Mouse (Mus musculus) heart, embryonic 13.5 days (tissue): Measurements from ENCODE around the gene Kremen1. TPM values are rescaled to one million over a fixed set of nuclear protein-coding genes. Genes with fewer than 3 reads are reported as not detected.

Source experiments
- ATAC-seq: fragments of 200-750 bp; cut with Nextera tagmentation; 2 replicates; pipeline ENCODE4 v1.8.0; 2017; ENCODE audit warnings: moderate TSS enrichment; ENCODE audit not compliant: insufficient number of reproducible peaks, low FRiP score, low TSS enrichment; ENCODE audit errors: extremely low read depth
- H3K27ac ChIP-seq: fragments of 300-500 bp; sonication (generic); replicated peaks from 2 replicates; pipeline ENCODE4 v1.5.1; 2015; ENCODE audit warnings: moderate library complexity, mild to moderate bottlenecking, inconsistent platforms
- H3K27me3 ChIP-seq: fragments of 300-500 bp; sonication (generic); replicated peaks from 2 replicates; pipeline ENCODE4 v1.6.1; 2015; ENCODE audit warnings: mild to moderate bottlenecking, inconsistent platforms
- H3K36me3 ChIP-seq: fragments of 300-500 bp; sonication (generic); 2 replicates; pipeline ENCODE4 v1.6.1; 2015; ENCODE audit warnings: mild to moderate bottlenecking, inconsistent platforms
- H3K4me1 ChIP-seq: fragments of 300-500 bp; sonication (generic); 2 replicates; pipeline ENCODE4 v1.6.1; 2015; ENCODE audit warnings: inconsistent platforms
- H3K4me2 ChIP-seq: fragments of 300-500 bp; sonication (generic); 2 replicates; pipeline ENCODE4 v1.6.1; 2015; ENCODE audit warnings: inconsistent platforms, mild to moderate bottlenecking, moderate library complexity
- H3K4me3 ChIP-seq: fragments of 300-500 bp; sonication (generic); 2 replicates; pipeline ENCODE4 v1.5.1; 2015; ENCODE audit warnings: moderate library complexity, mild to moderate bottlenecking, inconsistent platforms
- H3K9ac ChIP-seq: fragments of 300-500 bp; sonication (generic); 2 replicates; pipeline ENCODE4 v1.6.1; 2015; ENCODE audit warnings: inconsistent platforms, mild to moderate bottlenecking, moderate library complexity
- H3K9me3 ChIP-seq: fragments of 300-500 bp; sonication (generic); 2 replicates; pipeline ENCODE4 v1.6.1; 2016; ENCODE audit warnings: inconsistent platforms
- WGBS: fragments of 180-500 bp; shearing (Covaris S2); methylation state at CpG from one replicate; pipeline ENCODE4 v1.1.7; 2015; ENCODE audit warnings: mixed read lengths; 5-methylcytosine and 5-hydroxymethylcytosine counted together
- polyA plus RNA-seq: library from polyadenylated mRNA; unstranded; fragments of >200 nt; fragmentation: Nextera tagmentation; extraction: Ambion mirVana; gene quantifications from 2 replicates; pipeline ENCODE4 v1.2.1, GENCODE M21; 2015

Gene Kremen1
- polyA plus RNA-seq, 1 experiment from 2014 or later: 29.0 TPM

DNA sequence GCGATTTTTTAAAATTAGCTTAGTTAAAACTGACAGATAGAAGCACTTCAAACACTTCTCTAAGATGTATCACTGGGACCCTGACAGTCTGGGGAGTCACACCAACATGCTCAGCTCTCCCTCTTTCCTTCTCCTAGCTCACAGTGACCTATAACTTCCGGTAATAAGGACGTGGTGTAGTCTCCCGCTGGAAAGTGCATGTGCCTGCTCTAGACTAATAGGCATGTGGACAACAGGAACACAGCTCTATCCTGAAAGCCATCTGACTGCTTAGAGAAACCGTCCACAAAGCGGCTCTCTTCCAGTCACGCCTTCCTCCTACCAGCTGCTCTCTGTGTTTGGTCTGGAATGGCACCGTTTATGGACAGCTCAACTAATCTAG is 16.6 kb downstream of the Kremen1 start:
- no peak for ATAC-seq
- Histone ChIP-seq H3K9me3 (no peaks in the 10 kb centered on the region), H3K4me3 (peak overlapping the region; percentile 32), H3K36me3 (peaks cover 30% of the 10 kb centered on the region), H3K4me2 (peak overlapping the region; percentile 65), H3K27me3 (no peaks in the 10 kb centered on the region), H3K27ac (peak overlapping the region; percentile 80), H3K4me1 (peaks cover 63% of the 10 kb centered on the region), H3K9ac (peak overlapping the region; percentile 64)
- WGBS: 46% methylated on average over 8 of the region's 8 CpGs

DNA sequence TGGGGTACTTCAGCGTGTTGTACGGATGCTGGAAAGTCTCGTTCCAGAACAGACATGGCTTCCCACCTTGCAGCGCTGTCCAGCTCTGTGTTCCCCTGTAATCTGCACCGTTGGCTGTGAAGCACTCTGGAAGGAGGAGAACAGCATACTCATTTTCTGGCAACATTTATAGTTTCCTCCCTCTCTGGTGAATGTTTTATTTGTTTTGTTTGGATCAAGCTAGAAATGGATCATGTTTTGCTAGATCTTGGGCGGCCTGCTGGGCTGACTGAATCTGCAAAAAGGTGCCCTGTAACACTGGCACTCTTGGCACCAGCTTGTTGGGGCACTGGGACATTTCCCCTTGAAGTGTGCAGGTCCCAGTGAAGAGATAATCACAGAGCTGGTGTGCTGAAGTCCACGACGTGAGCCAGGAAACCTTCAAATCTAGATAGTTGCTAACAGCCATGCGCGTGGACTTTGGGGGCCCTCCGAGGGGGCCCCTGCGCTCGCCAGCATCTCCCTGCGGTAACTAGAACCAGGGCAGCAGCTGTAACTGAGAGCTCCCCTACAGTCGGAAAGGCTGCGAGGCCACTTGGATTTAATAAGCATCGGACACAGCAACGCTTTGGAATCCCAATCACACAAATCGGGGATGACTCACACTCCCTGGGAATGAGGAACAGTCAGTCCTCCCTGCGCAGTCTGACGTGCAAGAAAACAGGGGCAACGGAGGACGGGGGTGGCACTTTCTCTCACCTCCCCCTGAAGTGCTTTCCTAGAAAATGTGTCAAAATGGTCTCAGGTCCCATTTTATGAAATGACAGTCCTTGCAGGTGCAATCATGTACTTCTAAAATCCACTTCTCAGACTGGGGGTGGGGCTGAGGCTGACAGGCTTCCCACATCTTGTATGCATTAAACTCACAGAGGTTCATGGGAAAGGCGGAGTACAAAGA is 17.3 kb downstream of the Kremen1 start:
- Histone ChIP-seq H3K4me3 (peak overlapping the region; percentile 32), H3K4me1 (peaks cover 70% of the 10 kb centered on the region), H3K9ac (peak overlapping the region; percentile 64), H3K4me2 (peak overlapping the region; percentile 65), H3K9me3 (no peaks in the 10 kb centered on the region), H3K27ac (peak overlapping the region; percentile 80), H3K27me3 (no peaks in the 10 kb centered on the region), H3K36me3 (peaks cover 30% of the 10 kb centered on the region)
- WGBS: 29% methylated on average over 24 of the region's 24 CpGs
- peak; percentile 52; the same call in 1 of the 2 replicates for ATAC-seq

DNA sequence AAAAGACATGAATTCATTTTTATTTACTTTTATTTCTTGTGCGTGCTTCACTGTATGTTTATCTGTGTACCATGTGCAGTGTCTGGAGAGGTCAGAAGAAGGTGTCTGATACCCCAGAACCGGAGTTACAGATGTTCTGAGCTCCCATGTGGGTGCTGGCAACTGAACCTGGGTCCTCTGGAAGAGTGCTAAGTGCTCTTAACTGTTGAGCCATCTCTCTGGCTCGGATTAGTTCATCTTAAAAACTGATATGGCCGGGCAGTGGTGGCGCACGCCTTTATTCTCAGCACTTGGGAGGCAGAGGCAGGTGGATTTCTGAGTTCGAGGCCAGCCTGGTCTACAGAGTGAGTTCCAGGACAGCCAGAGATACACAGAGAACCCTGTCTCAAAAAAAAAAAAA is 18.1 kb downstream of the Kremen1 start:
- Histone ChIP-seq H3K27me3 (no peaks in the 10 kb centered on the region), H3K27ac (0 out of 2 replicates have a peak overlapping the region, but pooled peaks have one; percentile 80), H3K4me3 (no peak overlapping the region), H3K9ac (no peak overlapping the region), H3K9me3 (no peaks in the 10 kb centered on the region), H3K4me1 (peaks cover 68% of the 10 kb centered on the region), H3K4me2 (no peak overlapping the region), H3K36me3 (peaks cover 33% of the 10 kb centered on the region)
- ATAC-seq: no peak
- WGBS: 91% methylated on average over 7 of the region's 7 CpGs

DNA sequence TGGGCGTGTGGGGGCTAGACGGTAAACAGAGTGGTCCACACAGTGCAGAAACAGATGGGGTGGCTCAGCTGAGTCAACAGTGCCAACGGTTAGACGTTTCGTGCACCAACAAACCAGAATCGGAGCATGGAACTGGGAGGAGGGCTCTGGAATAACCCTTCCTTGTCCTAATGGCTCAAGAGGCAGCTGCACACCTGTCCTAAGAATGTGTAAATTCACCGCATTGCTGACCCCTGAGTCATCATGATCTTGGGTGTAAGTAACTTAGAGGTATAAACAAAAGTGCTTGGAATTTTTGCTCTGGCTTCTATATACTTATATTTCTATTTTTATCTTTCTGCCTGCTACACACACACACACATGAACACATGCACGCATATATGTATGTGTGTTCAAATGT is 19.2 kb downstream of the Kremen1 start:
- Histone ChIP-seq H3K27ac (no peak overlapping the region), H3K9me3 (no peaks in the 10 kb centered on the region), H3K4me3 (no peak overlapping the region), H3K36me3 (peaks cover 44% of the 10 kb centered on the region), H3K27me3 (no peaks in the 10 kb centered on the region), H3K9ac (no peak overlapping the region), H3K4me2 (no peak overlapping the region), H3K4me1 (peaks cover 62% of the 10 kb centered on the region)
- 81% methylated on average over 8 of the region's 8 CpGs for WGBS
- no peak for ATAC-seq

DNA sequence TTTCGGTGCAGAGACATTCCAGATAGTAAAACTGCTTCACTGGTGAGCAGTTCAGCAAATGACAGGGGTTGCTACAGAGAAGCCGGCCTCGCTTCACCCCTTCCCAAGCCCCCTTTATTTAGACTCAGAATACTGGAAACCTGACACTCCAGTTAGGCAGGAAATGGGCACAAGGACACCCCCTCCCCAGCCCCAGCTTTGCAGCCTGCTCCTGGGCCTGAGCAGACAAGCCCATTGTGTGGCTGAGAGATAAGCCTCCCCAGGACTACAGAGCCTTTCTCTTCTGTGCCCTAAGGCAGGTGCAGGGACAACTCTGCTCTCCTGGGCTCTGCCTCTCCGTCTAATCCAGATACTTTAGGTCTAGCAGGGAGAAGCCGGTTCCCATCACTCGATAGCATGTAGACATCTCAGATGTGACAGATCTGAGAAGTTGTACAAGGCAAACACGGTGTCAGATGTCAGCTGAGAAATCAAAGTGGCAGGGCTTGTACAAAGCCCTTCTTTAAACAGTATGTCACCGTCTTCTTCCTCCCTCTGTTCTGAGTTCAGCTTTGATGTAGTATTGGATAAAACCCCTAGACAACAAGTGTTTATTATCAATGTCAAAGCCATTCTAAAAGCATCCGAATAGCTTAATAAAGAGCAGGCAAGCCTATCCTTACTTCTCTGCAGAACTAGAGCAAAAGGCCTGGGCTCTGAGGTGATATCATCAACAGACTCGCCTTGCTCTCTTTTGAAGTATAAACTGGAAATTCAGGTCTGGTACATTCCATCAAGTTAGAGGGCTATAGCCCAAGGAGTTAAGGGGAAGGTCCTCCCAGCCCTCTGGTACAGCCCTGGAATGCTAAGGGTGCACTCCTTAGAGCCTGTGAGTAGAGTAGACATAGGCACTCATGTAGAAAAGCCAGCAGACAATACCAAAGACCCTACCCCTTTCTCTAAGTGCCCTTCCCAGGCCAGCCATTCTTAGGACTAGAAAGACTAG is 21.4 kb downstream of the Kremen1 start:
- H3K27me3 ChIP-seq: no peaks in the 10 kb centered on the region
- peak overlapping the region; percentile 84 for H3K27ac ChIP-seq
- peaks cover 47% of the 10 kb centered on the region for H3K36me3 ChIP-seq
- 7% methylated on average over 10 of the region's 10 CpGs for WGBS
- H3K9me3 ChIP-seq: no peaks in the 10 kb centered on the region
- ATAC-seq: no peak
- H3K4me1 ChIP-seq: peaks cover 59% of the 10 kb centered on the region
- peak overlapping the region; percentile 30 for H3K4me2 ChIP-seq
- H3K4me3 ChIP-seq: no peak overlapping the region
- peak overlapping the region; percentile 60 for H3K9ac ChIP-seq

DNA sequence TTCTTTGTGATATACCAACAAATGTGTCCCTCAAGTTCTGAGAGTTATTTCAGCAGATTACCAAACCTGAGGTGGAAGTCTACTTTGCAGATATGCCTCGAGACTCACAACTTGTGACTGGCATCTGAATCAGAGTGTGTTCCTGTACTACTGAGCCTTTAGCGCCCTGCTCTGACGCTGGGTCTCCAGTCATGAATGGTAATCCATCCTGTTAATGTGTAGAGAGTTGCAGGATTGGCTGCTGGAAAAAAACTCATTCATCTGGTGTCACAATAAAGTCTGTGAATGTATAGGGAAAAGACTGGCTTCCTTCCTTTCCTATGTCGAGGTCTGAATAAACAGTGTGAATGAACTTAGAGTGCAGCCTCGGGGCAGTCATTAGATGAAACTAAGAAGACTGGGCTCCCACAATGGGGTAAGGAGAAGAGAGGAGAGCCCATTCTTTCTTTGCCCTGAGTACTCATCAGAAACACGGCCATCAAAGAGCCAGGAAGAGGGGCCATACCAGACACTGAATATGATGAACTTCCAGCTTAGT is 41.4 kb downstream of the Kremen1 start:
- ATAC-seq: no peak
- no peak overlapping the region for H3K27ac ChIP-seq
- H3K4me1 ChIP-seq: peaks cover 28% of the 10 kb centered on the region
- no peak overlapping the region for H3K9ac ChIP-seq
- no peaks in the 10 kb centered on the region for H3K27me3 ChIP-seq
- H3K9me3 ChIP-seq: no peaks in the 10 kb centered on the region
- no peak overlapping the region for H3K4me2 ChIP-seq
- H3K4me3 ChIP-seq: no peak overlapping the region
- H3K36me3 ChIP-seq: peaks cover 3% of the 10 kb centered on the region; the same call in 1 of the 2 replicates
- WGBS: 55% methylated on average over 6 of the region's 6 CpGs

DNA sequence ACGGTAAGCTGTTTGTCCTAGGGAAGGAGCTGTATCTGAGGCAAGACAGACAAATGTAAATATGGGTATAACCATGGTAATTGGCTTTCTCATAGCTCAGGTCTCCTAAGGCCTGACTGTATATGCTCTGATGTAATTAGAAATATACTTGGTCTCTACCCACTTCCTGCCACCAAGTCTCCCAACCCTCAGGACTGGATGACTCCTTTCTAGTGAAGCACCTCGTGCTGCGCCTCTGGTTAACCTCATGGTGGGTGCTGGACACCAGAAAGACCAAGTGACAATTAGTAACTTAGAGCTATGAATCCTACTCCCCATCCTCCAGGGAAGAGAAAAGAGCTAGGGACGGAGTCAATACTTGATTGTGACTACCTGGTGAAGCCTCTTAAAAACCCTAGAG is 42.0 kb downstream of the Kremen1 start:
- Histone ChIP-seq H3K4me1 (peaks cover 29% of the 10 kb centered on the region), H3K9ac (no peak overlapping the region), H3K4me2 (no peak overlapping the region), H3K36me3 (peaks cover 7% of the 10 kb centered on the region), H3K27ac (no peak overlapping the region), H3K4me3 (no peak overlapping the region), H3K27me3 (no peaks in the 10 kb centered on the region), H3K9me3 (no peaks in the 10 kb centered on the region)
- 82% methylated on average over 4 of the region's 4 CpGs for WGBS
- no peak for ATAC-seq

DNA sequence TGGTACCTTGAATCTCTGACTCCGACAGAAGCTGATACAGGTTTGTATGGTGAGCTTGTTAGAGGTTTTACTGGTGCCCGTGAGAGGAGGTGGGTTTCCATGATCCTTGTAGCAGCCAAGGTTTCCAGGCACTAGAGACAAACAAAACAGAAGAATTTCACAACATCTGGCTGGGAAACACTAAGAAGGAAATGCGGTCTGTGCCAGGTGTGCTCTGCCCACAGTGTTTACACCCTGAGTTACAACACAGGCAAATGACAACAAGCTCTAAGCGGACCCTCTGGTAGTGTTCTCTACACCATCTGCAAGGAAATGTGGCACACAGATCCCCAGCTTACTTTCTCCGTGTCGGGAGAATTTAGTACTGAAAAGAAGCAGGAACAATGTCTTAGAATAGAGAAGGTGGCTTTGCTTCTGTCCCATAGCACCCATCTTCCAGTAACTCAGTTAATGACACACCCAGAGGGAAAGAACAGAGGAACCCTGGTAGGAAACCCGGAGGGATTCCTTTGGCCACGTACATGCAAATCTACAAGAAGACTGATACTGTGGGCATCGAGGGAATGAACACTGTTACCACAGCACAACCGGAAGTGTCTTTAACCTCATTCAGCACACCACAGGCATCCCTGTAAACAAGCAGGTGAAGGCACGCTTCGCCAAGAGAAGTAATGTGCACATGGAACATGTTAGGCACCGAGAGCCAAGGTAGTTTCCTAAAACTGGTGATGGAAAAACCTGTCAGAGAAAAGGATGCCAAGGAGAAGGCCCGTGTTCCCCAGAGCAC is 45.8 kb downstream of the Kremen1 start:
- Histone ChIP-seq H3K27me3 (no peaks in the 10 kb centered on the region), H3K9me3 (no peaks in the 10 kb centered on the region), H3K36me3 (peaks cover 26% of the 10 kb centered on the region), H3K4me2 (no peak overlapping the region), H3K9ac (no peak overlapping the region), H3K4me3 (no peak overlapping the region), H3K4me1 (peaks cover 18% of the 10 kb centered on the region), H3K27ac (no peak overlapping the region)
- ATAC-seq: no peak
- WGBS: 72% methylated on average over 14 of the region's 14 CpGs

DNA sequence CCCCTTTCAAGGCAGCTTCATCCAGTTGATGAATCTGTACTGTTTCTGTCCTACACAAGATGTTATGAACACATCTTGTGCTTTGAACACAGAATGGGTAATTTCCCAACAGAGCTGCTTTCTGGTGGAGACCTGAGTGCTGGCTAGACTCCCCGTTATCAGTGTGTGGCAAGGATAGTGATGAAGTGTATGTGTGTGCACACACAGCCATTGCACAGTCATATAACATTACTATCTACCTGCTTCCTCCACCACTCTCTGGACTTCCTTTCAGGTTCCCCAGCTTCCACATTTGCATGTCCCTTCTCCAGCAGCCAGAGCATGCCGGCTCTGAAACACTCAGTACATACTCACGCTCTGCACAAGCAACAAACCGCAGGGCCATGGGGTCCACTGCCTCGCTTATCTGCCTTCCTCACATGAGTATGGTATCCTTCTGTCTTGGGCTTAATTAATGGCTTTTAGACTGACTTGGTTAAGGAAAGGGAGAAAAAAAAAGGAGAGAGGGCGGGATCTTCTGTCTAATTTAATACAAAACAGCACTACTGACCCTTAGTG is 46.8 kb downstream of the Kremen1 start:
- H3K4me3 ChIP-seq: no peak overlapping the region
- 72% methylated on average over 6 of the region's 6 CpGs for WGBS
- H3K4me1 ChIP-seq: peaks cover 9% of the 10 kb centered on the region; the same call in 1 of the 2 replicates
- no peak for ATAC-seq
- peaks cover 32% of the 10 kb centered on the region for H3K36me3 ChIP-seq
- H3K27ac ChIP-seq: no peak overlapping the region
- H3K9me3 ChIP-seq: no peaks in the 10 kb centered on the region
- no peak overlapping the region for H3K9ac ChIP-seq
- no peak overlapping the region for H3K4me2 ChIP-seq
- H3K27me3 ChIP-seq: no peaks in the 10 kb centered on the region

DNA sequence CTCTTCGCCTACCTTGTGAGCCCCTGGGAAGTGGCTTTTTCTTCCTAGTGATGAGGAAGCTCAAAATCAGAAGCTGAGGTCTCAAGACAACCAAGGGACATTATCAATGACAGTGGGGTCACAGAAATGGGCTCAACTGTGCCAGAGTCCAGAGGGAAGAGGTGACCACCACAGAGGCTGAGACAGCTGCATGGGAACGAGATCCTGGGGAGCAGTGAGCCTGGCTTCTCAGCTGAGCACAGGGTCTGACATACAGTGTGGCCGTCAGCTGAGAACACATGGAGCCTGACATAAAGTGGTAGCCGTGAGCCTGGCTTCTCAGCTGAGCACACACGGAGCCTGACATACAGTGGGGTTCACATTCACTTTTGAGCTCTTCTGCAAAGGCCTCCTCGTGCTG is 58.3 kb downstream of the Kremen1 start:
- Histone ChIP-seq H3K9me3 (no peaks in the 10 kb centered on the region), H3K4me1 (no peaks in the 10 kb centered on the region), H3K27me3 (no peaks in the 10 kb centered on the region), H3K9ac (no peak overlapping the region), H3K4me2 (no peak overlapping the region), H3K36me3 (peaks cover 89% of the 10 kb centered on the region), H3K4me3 (no peak overlapping the region), H3K27ac (no peak overlapping the region)
- no peak for ATAC-seq
- WGBS: 82% methylated on average over 6 of the region's 6 CpGs
